Mouse (Mus musculus): Measurements from ENCODE around the gene Adamtsl3. TPM values are rescaled to one million over a fixed set of nuclear protein-coding genes. Genes with fewer than 3 reads are reported as not detected.
A peak's percentile ranks its signal among the peaks of the same experiment; 100 is the strongest.

Gene Adamtsl3
- polyA plus RNA-seq, 1 experiment from 2014 or later: 0.68 TPM

DNA sequence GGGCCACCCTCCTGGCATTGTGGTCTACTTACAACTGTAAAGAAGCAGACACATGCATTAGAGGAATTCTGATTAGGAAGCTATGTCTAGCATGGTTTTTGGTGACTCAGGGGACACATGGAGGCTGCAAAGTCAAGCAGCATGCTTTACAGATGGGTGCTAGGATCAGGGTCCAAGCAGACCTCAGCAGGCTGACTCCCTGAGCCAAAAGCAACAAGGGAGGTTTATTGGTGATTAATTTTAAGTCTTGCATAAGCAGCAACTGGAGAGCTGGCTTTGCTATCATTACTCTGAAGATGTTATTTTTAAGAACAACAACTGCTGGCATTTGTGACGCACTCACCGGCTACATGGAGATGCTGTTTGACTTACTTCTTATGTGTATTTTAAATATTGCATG, 88.1 kb downstream of the Adamtsl3 start:
- no peak overlapping the region for H3K27ac ChIP-seq (ENCODE audit: low read length)
- H3K36me3 ChIP-seq (ENCODE audit: control insufficient read depth, insufficient read depth, low read length): no peaks in the 10 kb centered on the region
- H3K9ac ChIP-seq (ENCODE audit: low read depth, low read length): no peak overlapping the region
- ATAC-seq: no peak
- no peaks in the 10 kb centered on the region for H3K9me3 ChIP-seq (ENCODE audit: control insufficient read depth, low read length)
- H3K4me3 ChIP-seq (ENCODE audit: low read length): no peak overlapping the region
- WGBS: 49% methylated on average over 2 of the region's 2 CpGs
- no peak overlapping the region for H3K4me2 ChIP-seq (ENCODE audit: low read depth, low read length)
- no peaks in the 10 kb centered on the region for H3K27me3 ChIP-seq (replicated peaks; ENCODE audit: control insufficient read depth, insufficient read depth, low read length)
- no peaks in the 10 kb centered on the region for H3K4me1 ChIP-seq (ENCODE audit: control insufficient read depth, insufficient read depth, low read length)

GRCm38 (mm10) chr7:82424281-82424680, 88.8 kb downstream of the Adamtsl3 start:
- H3K27me3 ChIP-seq (replicated peaks; ENCODE audit: control insufficient read depth, insufficient read depth, low read length): no peaks in the 10 kb centered on the region
- H3K27ac ChIP-seq (ENCODE audit: low read length): no peak overlapping the region
- H3K4me3 ChIP-seq (ENCODE audit: low read length): no peak overlapping the region
- no peak overlapping the region for H3K4me2 ChIP-seq (ENCODE audit: low read depth, low read length)
- H3K4me1 ChIP-seq (ENCODE audit: control insufficient read depth, insufficient read depth, low read length): no peaks in the 10 kb centered on the region
- H3K9me3 ChIP-seq (ENCODE audit: control insufficient read depth, low read length): no peaks in the 10 kb centered on the region
- 95% methylated on average over 1 of the region's 1 CpGs for WGBS
- no peaks in the 10 kb centered on the region for H3K36me3 ChIP-seq (ENCODE audit: control insufficient read depth, insufficient read depth, low read length)
- ATAC-seq: no peak
- no peak overlapping the region for H3K9ac ChIP-seq (ENCODE audit: low read depth, low read length)

GRCm38 (mm10) chr7:82425374-82425773, 89.9 kb downstream of the Adamtsl3 start:
- Histone ChIP-seq H3K4me1 (ENCODE audit: control insufficient read depth, insufficient read depth, low read length) (no peaks in the 10 kb centered on the region), H3K27ac (ENCODE audit: low read length) (no peak overlapping the region), H3K4me2 (ENCODE audit: low read depth, low read length) (0 out of 2 replicates have a peak overlapping the region, but pooled peaks have one; percentile 7), H3K27me3 (replicated peaks; ENCODE audit: control insufficient read depth, insufficient read depth, low read length) (no peaks in the 10 kb centered on the region), H3K36me3 (ENCODE audit: control insufficient read depth, insufficient read depth, low read length) (no peaks in the 10 kb centered on the region), H3K4me3 (ENCODE audit: low read length) (no peak overlapping the region), H3K9ac (ENCODE audit: low read depth, low read length) (no peak overlapping the region), H3K9me3 (ENCODE audit: control insufficient read depth, low read length) (no peaks in the 10 kb centered on the region)
- 39% methylated on average over 11 of the region's 11 CpGs for WGBS
- no peak for ATAC-seq

- Histone ChIP-seq H3K4me1 (ENCODE audit: control insufficient read depth, insufficient read depth, low read length) (no peaks in the 10 kb centered on the region), H3K4me2 (ENCODE audit: low read depth, low read length) (no peak overlapping the region), H3K9me3 (ENCODE audit: control insufficient read depth, low read length) (no peaks in the 10 kb centered on the region), H3K4me3 (ENCODE audit: low read length) (no peak overlapping the region), H3K27ac (ENCODE audit: low read length) (no peak overlapping the region), H3K36me3 (ENCODE audit: control insufficient read depth, insufficient read depth, low read length) (no peaks in the 10 kb centered on the region), H3K9ac (ENCODE audit: low read depth, low read length) (no peak overlapping the region), H3K27me3 (replicated peaks; ENCODE audit: control insufficient read depth, insufficient read depth, low read length) (no peaks in the 10 kb centered on the region)
- 57% methylated on average over 4 of the region's 4 CpGs for WGBS
- no peak for ATAC-seq
Measured at GRCm38 (mm10) chr7:82429447-82429846, 94.0 kb downstream of the Adamtsl3 start.

- Histone ChIP-seq H3K27me3 (replicated peaks; ENCODE audit: control insufficient read depth, insufficient read depth, low read length) (no peaks in the 10 kb centered on the region), H3K27ac (ENCODE audit: low read length) (no peak overlapping the region), H3K4me2 (ENCODE audit: low read depth, low read length) (no peak overlapping the region), H3K9ac (ENCODE audit: low read depth, low read length) (no peak overlapping the region), H3K36me3 (ENCODE audit: control insufficient read depth, insufficient read depth, low read length) (no peaks in the 10 kb centered on the region), H3K9me3 (ENCODE audit: control insufficient read depth, low read length) (no peaks in the 10 kb centered on the region), H3K4me3 (ENCODE audit: low read length) (no peak overlapping the region), H3K4me1 (ENCODE audit: control insufficient read depth, insufficient read depth, low read length) (no peaks in the 10 kb centered on the region)
- no peak for ATAC-seq
- 47% methylated on average over 2 of the region's 2 CpGs for WGBS
Measured at GRCm38 (mm10) chr7:82431572-82431971, 96.1 kb downstream of the Adamtsl3 start.

DNA sequence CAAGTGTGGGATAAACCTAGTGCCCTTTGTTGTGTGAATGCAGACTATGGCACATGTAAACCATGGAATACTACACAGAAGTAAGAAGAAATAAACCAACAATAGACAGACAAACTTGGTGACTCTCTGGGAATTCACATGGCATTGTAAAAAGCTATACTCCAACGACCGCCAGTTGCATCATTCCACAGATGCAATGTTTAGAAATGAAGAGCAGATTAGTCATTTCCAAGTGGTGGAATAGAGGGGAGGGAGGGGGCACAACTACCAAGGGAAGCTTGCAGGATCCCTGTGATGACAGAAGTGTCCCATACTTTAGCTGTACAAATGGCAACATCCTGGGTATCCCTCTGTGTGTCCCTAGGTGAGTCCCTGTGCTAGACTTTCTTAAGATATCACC, 97.7 kb downstream of the Adamtsl3 start:
- H3K9ac ChIP-seq (ENCODE audit: low read depth, low read length): no peak overlapping the region
- H3K27me3 ChIP-seq (replicated peaks; ENCODE audit: control insufficient read depth, insufficient read depth, low read length): no peaks in the 10 kb centered on the region
- no peaks in the 10 kb centered on the region for H3K36me3 ChIP-seq (ENCODE audit: control insufficient read depth, insufficient read depth, low read length)
- no peaks in the 10 kb centered on the region for H3K9me3 ChIP-seq (ENCODE audit: control insufficient read depth, low read length)
- no peak overlapping the region for H3K27ac ChIP-seq (ENCODE audit: low read length)
- no peak for ATAC-seq
- no peak overlapping the region for H3K4me2 ChIP-seq (ENCODE audit: low read depth, low read length)
- WGBS: 78% methylated on average over 2 of the region's 2 CpGs
- no peak overlapping the region for H3K4me3 ChIP-seq (ENCODE audit: low read length)
- no peaks in the 10 kb centered on the region for H3K4me1 ChIP-seq (ENCODE audit: control insufficient read depth, insufficient read depth, low read length)

DNA sequence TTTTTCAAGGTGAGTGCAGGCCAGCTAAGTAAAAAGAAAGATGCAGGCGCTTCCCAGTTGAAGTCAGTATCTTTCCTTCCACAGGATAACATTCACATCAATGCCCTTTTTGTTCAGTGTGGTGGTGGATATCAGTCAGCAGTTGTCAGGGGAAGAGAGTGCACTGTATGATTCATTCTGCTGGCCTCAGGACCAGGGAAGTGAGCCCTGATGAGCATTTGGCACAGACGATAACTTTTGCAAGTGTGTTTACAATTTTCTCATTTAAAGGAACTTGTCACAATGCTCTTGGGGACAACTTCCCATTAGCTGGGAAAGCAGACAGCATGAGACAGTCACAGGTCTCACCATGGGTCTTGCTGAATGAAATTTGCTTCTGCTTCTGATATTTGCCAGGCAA, 122.9 kb downstream of the Adamtsl3 start:
- Histone ChIP-seq H3K27me3 (replicated peaks; ENCODE audit: control insufficient read depth, insufficient read depth, low read length) (no peaks in the 10 kb centered on the region), H3K4me1 (ENCODE audit: control insufficient read depth, insufficient read depth, low read length) (no peaks in the 10 kb centered on the region), H3K9ac (ENCODE audit: low read depth, low read length) (no peak overlapping the region), H3K9me3 (ENCODE audit: control insufficient read depth, low read length) (no peaks in the 10 kb centered on the region), H3K4me3 (ENCODE audit: low read length) (no peak overlapping the region), H3K4me2 (ENCODE audit: low read depth, low read length) (no peak overlapping the region), H3K27ac (ENCODE audit: low read length) (no peak overlapping the region), H3K36me3 (ENCODE audit: control insufficient read depth, insufficient read depth, low read length) (no peaks in the 10 kb centered on the region)
- ATAC-seq: no peak
- WGBS: 62% methylated on average over 2 of the region's 2 CpGs

- no peak overlapping the region for H3K27ac ChIP-seq (ENCODE audit: low read length)
- H3K4me2 ChIP-seq (ENCODE audit: low read depth, low read length): no peak overlapping the region
- no peak overlapping the region for H3K4me3 ChIP-seq (ENCODE audit: low read length)
- no peak for ATAC-seq
- H3K4me1 ChIP-seq (ENCODE audit: control insufficient read depth, insufficient read depth, low read length): no peaks in the 10 kb centered on the region
- no peaks in the 10 kb centered on the region for H3K9me3 ChIP-seq (ENCODE audit: control insufficient read depth, low read length)
- no peak overlapping the region for H3K9ac ChIP-seq (ENCODE audit: low read depth, low read length)
- H3K27me3 ChIP-seq (replicated peaks; ENCODE audit: control insufficient read depth, insufficient read depth, low read length): no peaks in the 10 kb centered on the region
- WGBS: 83% methylated on average over 10 of the region's 10 CpGs
- no peaks in the 10 kb centered on the region for H3K36me3 ChIP-seq (ENCODE audit: control insufficient read depth, insufficient read depth, low read length)
Measured at GRCm38 (mm10) chr7:82462921-82463523, 127.5 kb downstream of the Adamtsl3 start.

- Histone ChIP-seq H3K4me3 (ENCODE audit: low read length) (no peak overlapping the region), H3K27me3 (replicated peaks; ENCODE audit: control insufficient read depth, insufficient read depth, low read length) (no peaks in the 10 kb centered on the region), H3K36me3 (ENCODE audit: control insufficient read depth, insufficient read depth, low read length) (no peaks in the 10 kb centered on the region), H3K4me1 (ENCODE audit: control insufficient read depth, insufficient read depth, low read length) (no peaks in the 10 kb centered on the region), H3K27ac (ENCODE audit: low read length) (no peak overlapping the region), H3K4me2 (ENCODE audit: low read depth, low read length) (no peak overlapping the region), H3K9me3 (ENCODE audit: control insufficient read depth, low read length) (no peaks in the 10 kb centered on the region), H3K9ac (ENCODE audit: low read depth, low read length) (no peak overlapping the region)
- 71% methylated on average over 2 of the region's 2 CpGs for WGBS
- no peak for ATAC-seq
Measured at GRCm38 (mm10) chr7:82464364-82464763, 128.9 kb downstream of the Adamtsl3 start.

- 68% methylated on average over 6 of the region's 6 CpGs for WGBS
- ATAC-seq: no peak
- H3K27me3 ChIP-seq (replicated peaks; ENCODE audit: control insufficient read depth, insufficient read depth, low read length): no peaks in the 10 kb centered on the region
- H3K9me3 ChIP-seq (ENCODE audit: control insufficient read depth, low read length): no peaks in the 10 kb centered on the region
- no peaks in the 10 kb centered on the region for H3K4me1 ChIP-seq (ENCODE audit: control insufficient read depth, insufficient read depth, low read length)
- no peak overlapping the region for H3K4me3 ChIP-seq (ENCODE audit: low read length)
- no peak overlapping the region for H3K9ac ChIP-seq (ENCODE audit: low read depth, low read length)
- no peak overlapping the region for H3K27ac ChIP-seq (ENCODE audit: low read length)
- no peaks in the 10 kb centered on the region for H3K36me3 ChIP-seq (ENCODE audit: control insufficient read depth, insufficient read depth, low read length)
- no peak overlapping the region for H3K4me2 ChIP-seq (ENCODE audit: low read depth, low read length)
Measured at GRCm38 (mm10) chr7:82465437-82465836, 129.9 kb downstream of the Adamtsl3 start.
